Mouse (Mus musculus) midbrain, embryonic 10.5 days (tissue): Measurements from ENCODE around the gene Lhfpl2. TPM values are rescaled to one million over a fixed set of nuclear protein-coding genes. Genes with fewer than 3 reads are reported as not detected.

Experiments used
- DNase-seq: peaks from one replicate; pipeline ENCODE4 v3.0.0-alpha.2; 2017; ENCODE audit warnings: low spot score
- H3K27ac ChIP-seq: fragments of 300-500 bp; sonication (generic); replicated peaks from 2 replicates; pipeline ENCODE4 v1.5.1; 2016; ENCODE audit warnings: mild to moderate bottlenecking
- H3K27me3 ChIP-seq: fragments of 300-500 bp; sonication (generic); 2 replicates; pipeline ENCODE4 v1.6.1; 2016; ENCODE audit warnings: low read depth, mild to moderate bottlenecking; ENCODE audit not compliant: poor library complexity, severe bottlenecking
- H3K36me3 ChIP-seq: fragments of 300-500 bp; sonication (generic); 2 replicates; pipeline ENCODE4 v1.6.1; 2016; ENCODE audit warnings: mild to moderate bottlenecking, moderate library complexity
- H3K4me1 ChIP-seq: fragments of 300-500 bp; sonication (generic); 2 replicates; pipeline ENCODE4 v1.6.1; 2016
- H3K4me3 ChIP-seq: fragments of 300-500 bp; sonication (generic); 2 replicates; pipeline ENCODE4 v1.5.1; 2016; ENCODE audit warnings: mild to moderate bottlenecking, moderate library complexity
- H3K9me3 ChIP-seq: fragments of 300-500 bp; sonication (generic); replicated peaks from 2 replicates; pipeline ENCODE4 v1.6.1; 2016; ENCODE audit warnings: mild to moderate bottlenecking
- WGBS: fragments of 180-500 bp; shearing (Covaris S2); methylation state at CpG from one replicate; pipeline ENCODE4 v1.1.7; 2016; 5-methylcytosine and 5-hydroxymethylcytosine counted together
- polyA plus RNA-seq: library from polyadenylated mRNA; unstranded; fragments of >200 nt; fragmentation: Nextera tagmentation; extraction: Ambion mirVana; gene quantifications from 2 replicates; pipeline ENCODE4 v1.2.1, GENCODE M21; 2016

The Lhfpl2 gene
- polyA plus RNA-seq, 1 experiment from 2014 or later = 18.0 TPM

- H3K9me3 ChIP-seq = peaks cover 5% of the 10 kb centered on the region; the same call in 1 of the 2 replicates
- H3K27ac ChIP-seq = no peak overlapping the region
- no peaks in the 10 kb centered on the region for H3K36me3 ChIP-seq
- WGBS = 50% methylated on average over 6 of the region's 6 CpGs
- DNase-seq = no peak
- H3K4me3 ChIP-seq = no peak overlapping the region
- H3K4me1 ChIP-seq = peaks cover 27% of the 10 kb centered on the region
- no peaks in the 10 kb centered on the region for H3K27me3 ChIP-seq
Observed at GRCm38 (mm10) chr13:94158864-94159477, 101.4 kb downstream of the Lhfpl2 start.

DNA sequence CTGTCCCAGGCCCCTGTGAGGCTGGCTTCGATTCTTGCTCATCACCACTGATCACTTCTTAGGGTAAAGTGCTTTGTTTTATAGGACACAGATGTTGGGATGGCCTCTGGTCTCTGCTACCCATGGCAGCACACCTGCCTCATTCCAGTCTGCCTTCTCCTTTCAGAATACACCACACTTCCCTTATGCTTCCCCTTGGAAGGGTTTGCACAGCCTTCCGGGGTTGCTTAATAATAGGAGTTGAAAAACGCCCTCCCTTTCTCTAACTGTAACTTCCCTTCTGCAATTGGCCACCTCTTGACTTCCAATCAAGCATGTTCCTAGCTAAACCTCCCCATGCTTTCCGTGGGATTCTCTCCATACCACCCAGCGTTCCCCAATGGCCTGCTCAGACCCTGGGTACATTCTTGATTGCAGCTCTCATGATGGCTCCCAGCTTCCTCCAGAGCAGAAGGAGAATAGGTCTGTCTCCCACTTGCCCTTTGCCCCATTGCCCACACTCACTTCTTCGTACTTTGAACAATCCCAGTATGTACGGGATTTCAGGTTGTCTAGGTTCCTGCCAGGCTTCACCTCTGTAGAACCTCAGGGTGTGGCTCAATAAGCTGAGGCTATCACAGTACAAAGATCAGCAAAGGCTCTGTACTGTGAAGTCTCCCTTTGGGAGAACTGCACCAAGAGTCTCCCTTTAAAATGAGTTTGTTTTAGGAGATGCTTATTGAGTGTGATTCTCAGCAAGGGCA lies 102.1 kb downstream of the Lhfpl2 start:
- Histone ChIP-seq H3K27me3 (no peaks in the 10 kb centered on the region), H3K4me3 (no peak overlapping the region), H3K27ac (no peak overlapping the region), H3K9me3 (peaks cover 5% of the 10 kb centered on the region; the same call in 1 of the 2 replicates), H3K4me1 (peaks cover 30% of the 10 kb centered on the region), H3K36me3 (no peaks in the 10 kb centered on the region)
- WGBS = 79% methylated on average over 7 of the region's 7 CpGs
- DNase-seq = no peak

- Histone ChIP-seq H3K9me3 (no peaks in the 10 kb centered on the region), H3K27me3 (peaks cover 11% of the 10 kb centered on the region; the same call in 1 of the 2 replicates), H3K27ac (0 out of 2 replicates have a peak overlapping the region, but pooled peaks have one; percentile 14), H3K36me3 (no peaks in the 10 kb centered on the region), H3K4me1 (peaks cover 20% of the 10 kb centered on the region), H3K4me3 (no peak overlapping the region)
- WGBS = 77% methylated on average over 6 of the region's 6 CpGs
- no peak for DNase-seq
Observed at GRCm38 (mm10) chr13:94164501-94164900, 106.9 kb downstream of the Lhfpl2 start.

- Histone ChIP-seq H3K27me3 (peaks cover 47% of the 10 kb centered on the region), H3K4me1 (peaks cover 40% of the 10 kb centered on the region), H3K4me3 (no peak overlapping the region), H3K9me3 (no peaks in the 10 kb centered on the region), H3K27ac (no peak overlapping the region), H3K36me3 (no peaks in the 10 kb centered on the region)
- 78% methylated on average over 5 of the region's 5 CpGs for WGBS
- no peak for DNase-seq
Observed at GRCm38 (mm10) chr13:94168319-94168718, 110.7 kb downstream of the Lhfpl2 start.

DNA sequence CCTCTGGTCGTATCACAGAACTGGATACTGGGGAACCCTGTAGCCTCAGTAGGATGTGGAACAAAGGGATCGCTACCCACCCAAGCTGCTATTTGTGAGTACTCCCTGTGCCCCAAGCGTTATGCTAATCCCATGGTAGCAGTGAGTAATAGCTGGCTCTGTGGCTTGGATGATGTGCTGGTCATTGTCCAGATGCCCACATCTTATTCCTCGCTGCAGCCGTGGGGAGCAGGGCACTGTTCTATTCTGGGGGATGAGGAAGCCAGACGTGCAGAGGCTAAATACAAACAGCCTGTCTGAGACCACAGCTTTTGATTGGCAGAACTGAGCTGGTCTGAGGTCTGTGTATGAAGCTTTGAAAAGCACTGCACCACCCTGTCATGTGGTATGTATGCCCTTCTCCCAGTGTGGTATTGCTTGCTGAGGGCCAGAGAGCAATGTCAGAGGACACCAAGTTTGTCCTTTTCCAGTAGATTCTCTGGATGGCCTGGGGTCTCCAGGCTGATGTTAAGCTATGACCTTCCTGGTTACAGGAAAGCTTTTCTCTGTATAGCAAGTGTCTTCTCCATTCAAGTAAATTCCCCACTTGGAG lies 111.8 kb downstream of the Lhfpl2 start:
- H3K4me3 ChIP-seq = no peak overlapping the region
- no peaks in the 10 kb centered on the region for H3K9me3 ChIP-seq
- WGBS = 71% methylated on average over 6 of the region's 6 CpGs
- H3K4me1 ChIP-seq = peaks cover 51% of the 10 kb centered on the region
- no peak overlapping the region for H3K27ac ChIP-seq
- peaks cover 58% of the 10 kb centered on the region for H3K27me3 ChIP-seq
- DNase-seq = no peak
- no peaks in the 10 kb centered on the region for H3K36me3 ChIP-seq

DNA sequence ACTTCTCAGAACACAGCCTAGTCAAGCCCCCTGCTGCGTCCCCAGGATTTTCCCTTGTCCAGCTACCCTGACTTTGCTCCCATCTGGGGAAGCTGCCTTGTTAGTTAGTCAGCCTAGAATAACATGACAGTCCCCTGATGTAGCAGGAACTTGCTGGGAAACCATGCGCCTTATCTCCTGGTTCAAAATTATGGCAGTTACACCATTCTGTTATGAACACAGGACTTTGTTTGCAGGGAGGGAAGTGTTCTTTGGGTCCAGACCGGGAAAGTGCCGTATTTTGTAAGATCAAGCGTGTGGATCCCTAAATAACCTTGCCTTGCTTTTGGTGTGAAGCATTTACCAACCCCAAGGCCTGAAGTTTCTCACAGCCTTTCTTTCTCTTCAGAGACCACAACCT lies 114.0 kb downstream of the Lhfpl2 start:
- no peaks in the 10 kb centered on the region for H3K36me3 ChIP-seq
- DNase-seq = no peak
- H3K4me3 ChIP-seq = no peak overlapping the region
- H3K9me3 ChIP-seq = no peaks in the 10 kb centered on the region
- H3K27me3 ChIP-seq = peaks cover 80% of the 10 kb centered on the region
- no peak overlapping the region for H3K27ac ChIP-seq
- H3K4me1 ChIP-seq = peaks cover 52% of the 10 kb centered on the region
- 21% methylated on average over 5 of the region's 5 CpGs for WGBS

DNA sequence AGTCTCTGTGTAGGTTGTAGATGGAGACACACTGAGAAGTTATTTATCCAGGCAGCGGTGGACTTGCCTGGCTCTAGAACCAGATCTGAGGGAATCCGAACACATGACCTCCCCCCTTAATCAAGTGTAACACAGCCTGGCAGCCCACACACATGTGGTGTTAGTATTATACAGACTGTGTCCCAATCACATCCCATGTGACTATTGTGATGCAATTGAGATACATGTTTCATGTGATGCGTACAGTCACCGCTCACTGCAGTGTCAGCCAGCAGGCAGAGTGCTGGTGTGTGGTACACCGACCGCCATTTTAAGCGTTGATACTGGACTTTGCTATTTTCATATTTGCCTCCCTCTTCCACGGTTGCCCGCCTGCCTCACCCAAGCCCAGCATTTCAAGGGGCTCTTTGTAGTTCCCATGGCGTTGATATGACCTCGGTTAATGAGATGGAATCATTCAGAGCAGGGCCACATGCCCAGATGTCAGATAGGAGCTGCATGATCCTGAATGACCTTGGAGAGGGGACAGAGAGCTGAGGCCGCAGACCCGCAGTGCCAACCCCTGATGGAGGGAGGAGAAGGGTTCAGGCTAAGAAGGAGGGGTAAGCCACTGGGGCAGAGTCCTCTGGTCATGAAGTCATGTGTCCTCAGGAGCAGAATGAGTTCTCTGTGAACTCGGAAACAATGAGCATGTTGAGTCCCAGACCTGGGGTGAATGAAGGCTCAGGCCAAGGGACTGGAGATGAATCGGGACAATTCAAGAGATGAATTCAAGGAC lies 115.1 kb downstream of the Lhfpl2 start:
- H3K36me3 ChIP-seq = no peaks in the 10 kb centered on the region
- WGBS = 82% methylated on average over 15 of the region's 15 CpGs
- H3K27me3 ChIP-seq = peaks cover 84% of the 10 kb centered on the region
- DNase-seq = no peak
- H3K27ac ChIP-seq = no peak overlapping the region
- no peaks in the 10 kb centered on the region for H3K9me3 ChIP-seq
- no peak overlapping the region for H3K4me3 ChIP-seq
- H3K4me1 ChIP-seq = peaks cover 54% of the 10 kb centered on the region

- Histone ChIP-seq H3K9me3 (no peaks in the 10 kb centered on the region), H3K36me3 (no peaks in the 10 kb centered on the region), H3K4me1 (peaks cover 62% of the 10 kb centered on the region), H3K27ac (peak overlapping the region; percentile 70), H3K4me3 (peak overlapping the region; percentile 68), H3K27me3 (peaks cover 80% of the 10 kb centered on the region)
- peak; percentile 51 for DNase-seq
- WGBS = 2% methylated on average over 55 of the region's 55 CpGs
Observed at GRCm38 (mm10) chr13:94173633-94174576, 116.3 kb downstream of the Lhfpl2 start.

GRCm38 (mm10) chr13:94174577-94175279 lies 117.1 kb downstream of the Lhfpl2 start:
- 12% methylated on average over 16 of the region's 16 CpGs for WGBS
- DNase-seq = no peak
- peaks cover 60% of the 10 kb centered on the region for H3K4me1 ChIP-seq
- peak overlapping the region; percentile 70; the same call in 1 of the 2 replicates for H3K27ac ChIP-seq
- no peaks in the 10 kb centered on the region for H3K36me3 ChIP-seq
- H3K27me3 ChIP-seq = peaks cover 71% of the 10 kb centered on the region
- H3K9me3 ChIP-seq = no peaks in the 10 kb centered on the region
- peak overlapping the region; percentile 68 for H3K4me3 ChIP-seq

GRCm38 (mm10) chr13:94175379-94176050 lies 117.9 kb downstream of the Lhfpl2 start:
- DNase-seq = no peak
- 55% methylated on average over 6 of the region's 6 CpGs for WGBS
- Histone ChIP-seq H3K36me3 (no peaks in the 10 kb centered on the region), H3K9me3 (no peaks in the 10 kb centered on the region), H3K4me1 (peaks cover 60% of the 10 kb centered on the region), H3K4me3 (no peak overlapping the region), H3K27me3 (peaks cover 65% of the 10 kb centered on the region), H3K27ac (no peak overlapping the region)

GRCm38 (mm10) chr13:94177148-94177547 lies 119.6 kb downstream of the Lhfpl2 start:
- Histone ChIP-seq H3K36me3 (no peaks in the 10 kb centered on the region), H3K9me3 (no peaks in the 10 kb centered on the region), H3K27me3 (peaks cover 49% of the 10 kb centered on the region), H3K4me1 (peaks cover 47% of the 10 kb centered on the region), H3K4me3 (no peak overlapping the region), H3K27ac (no peak overlapping the region)
- no peak for DNase-seq
- WGBS = 59% methylated on average over 7 of the region's 7 CpGs
